Mouse (Mus musculus) embryo, embryonic 10.5 days (tissue): ENCODE results near the gene Aebp2.
"Not testable (repeated sequence)": the region's sequence is repeated elsewhere in the genome, so short reads cannot be mapped to it uniquely, and the experiment has no call there.

ENCODE experiments used
- DNase-seq: peaks from one replicate; pipeline ENCODE4 v3.0.0-alpha.2; 2015; ENCODE audit warnings: low spot score

The Aebp2 gene

DNA sequence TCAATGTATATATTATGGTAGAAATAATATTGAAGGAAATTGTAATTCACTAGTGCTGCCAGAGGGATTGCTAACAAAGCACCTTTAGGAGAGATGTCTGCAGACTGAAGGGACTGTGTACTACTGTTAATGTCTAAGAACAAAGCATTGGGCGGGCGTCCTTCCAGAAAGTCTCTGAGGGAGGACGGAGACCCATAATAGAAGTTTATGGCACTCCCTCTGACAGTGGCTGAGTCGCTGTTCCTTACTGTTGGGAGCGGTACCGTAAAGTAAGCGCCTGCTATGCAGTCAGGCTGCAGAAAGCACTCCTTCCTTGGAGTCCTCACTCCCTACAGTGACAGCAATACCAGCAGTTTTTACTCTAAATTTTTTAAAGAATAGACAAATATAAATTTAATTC, 29.5 kb downstream of the Aebp2 start:
- no peak for DNase-seq

DNA sequence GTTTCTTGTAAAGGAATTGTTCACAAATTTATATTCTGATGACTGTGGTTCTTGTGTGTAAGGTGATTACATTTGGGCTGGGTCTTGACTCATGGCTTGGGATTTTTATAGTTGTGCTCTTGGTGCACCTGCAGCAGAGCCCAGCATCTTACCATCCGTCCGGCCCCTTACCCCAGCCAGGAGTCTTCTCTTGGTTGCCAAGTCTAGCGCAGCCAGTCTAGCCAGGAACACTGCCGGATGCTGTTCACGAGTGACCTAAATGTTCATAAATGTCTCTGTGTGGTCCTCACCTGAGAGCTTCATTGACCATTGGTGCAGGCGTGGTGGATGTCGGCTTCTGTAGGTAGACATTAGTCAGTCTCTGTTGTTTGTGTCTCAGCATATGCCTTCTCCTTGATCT, 33.0 kb downstream of the Aebp2 start:
- DNase-seq, result no peak

DNA sequence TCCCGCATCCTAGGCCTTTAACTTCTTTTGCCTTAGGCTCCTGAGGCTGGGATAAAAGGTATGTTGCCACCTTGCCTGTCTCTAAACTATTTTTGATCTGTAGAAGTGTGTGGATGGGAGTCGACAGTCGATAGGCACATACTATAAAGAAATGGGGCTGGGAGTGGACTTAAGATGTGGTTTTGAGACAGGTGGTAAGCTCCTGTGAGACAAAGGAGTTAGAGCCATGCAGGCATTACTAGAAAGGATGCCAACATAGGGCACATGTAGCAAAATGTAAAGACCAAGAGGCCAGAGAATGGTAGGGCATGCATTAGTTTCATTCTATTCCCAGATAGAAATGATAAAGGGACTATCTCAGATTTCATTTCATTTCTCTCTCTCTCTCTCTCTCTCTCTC, 34.5 kb downstream of the Aebp2 start:
- no peak for DNase-seq

DNA sequence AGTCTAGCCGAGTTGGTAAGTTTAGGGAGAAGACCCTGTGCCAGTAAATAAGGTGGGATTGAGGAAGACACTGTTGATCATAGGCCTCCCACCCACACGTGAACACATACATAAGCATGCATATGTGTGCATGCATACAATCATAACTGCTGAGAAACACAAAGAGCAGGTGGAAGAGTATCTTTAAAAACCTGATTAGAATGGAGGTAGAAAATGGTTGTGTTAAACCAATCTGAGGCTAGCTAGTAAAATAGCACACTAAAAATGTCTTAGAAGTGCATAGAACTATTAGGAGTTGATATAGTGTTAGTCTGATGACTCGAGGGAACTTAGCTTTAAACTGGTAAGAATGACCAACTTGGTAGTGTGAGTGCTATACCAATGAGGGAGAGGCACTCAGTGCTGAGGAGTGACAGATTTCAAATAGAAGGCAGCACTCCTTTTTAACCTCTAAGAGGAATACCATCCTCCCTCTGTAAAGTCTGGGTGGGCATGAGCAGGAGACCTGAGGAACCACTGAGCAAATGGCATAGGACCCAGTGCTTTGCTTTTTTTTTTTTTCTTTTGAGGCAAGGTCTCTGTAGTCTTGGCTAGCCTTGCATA, 35.6 kb downstream of the Aebp2 start:
- no peak for DNase-seq

DNA sequence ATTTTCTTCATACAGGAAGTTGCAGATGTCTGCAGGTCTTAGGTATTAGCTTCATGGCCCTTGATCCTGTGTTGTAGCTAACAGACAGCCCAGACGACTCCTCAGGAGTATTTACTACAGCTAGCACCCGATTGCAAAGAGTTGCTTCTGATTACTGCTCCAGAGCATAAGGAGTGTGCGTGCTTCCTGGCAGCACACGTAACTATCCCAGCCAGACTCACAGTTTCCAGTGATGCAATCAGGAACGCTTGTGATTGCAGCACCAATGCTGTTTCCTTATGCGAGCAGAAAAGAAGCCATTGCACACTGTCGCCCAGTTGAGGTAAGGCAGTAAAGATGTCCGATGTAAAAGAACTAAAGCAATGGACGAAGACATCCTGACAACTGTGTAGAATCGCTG, 38.6 kb downstream of the Aebp2 start:
- DNase-seq, result no peak

DNA sequence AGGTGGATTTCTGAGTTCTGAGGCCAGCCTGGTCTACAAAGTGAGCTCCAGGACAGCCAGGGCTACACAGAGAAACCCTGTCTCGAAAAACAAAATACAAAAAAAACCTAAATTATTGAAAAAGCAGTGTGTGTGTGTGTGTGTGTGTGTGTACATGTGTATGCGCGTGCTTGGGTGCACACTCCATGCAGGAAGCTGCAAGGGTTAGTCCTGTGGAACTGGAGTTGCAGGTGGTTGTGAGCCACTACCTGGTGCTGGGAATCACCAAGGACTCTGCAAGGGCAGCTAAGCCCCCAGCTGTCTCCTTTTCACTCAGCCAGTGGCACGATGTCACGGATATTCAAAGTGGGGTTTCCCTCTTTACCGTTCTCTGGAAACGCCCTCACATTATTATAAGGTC, 39.3 kb downstream of the Aebp2 start:
- no peak for DNase-seq

DNA sequence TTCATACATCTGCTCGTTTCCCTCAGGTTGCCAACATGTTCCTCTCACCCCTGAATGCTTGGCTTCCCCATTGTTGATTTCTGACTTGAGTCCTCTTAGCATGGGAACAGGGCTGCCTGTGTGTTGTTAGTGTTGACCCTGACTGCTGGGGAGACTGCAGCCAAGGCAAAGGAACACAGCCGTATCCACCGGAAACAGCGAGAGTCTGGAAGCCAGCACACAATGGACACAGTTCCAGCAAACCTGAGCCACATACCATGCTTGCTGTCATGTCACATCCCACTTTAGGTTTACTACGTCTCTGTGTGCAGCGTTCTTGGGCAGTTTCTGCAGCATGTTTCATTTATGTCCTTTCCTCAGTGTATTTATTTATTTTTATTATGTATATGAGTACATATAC, 39.8 kb downstream of the Aebp2 start:
- DNase-seq, result no peak

DNA sequence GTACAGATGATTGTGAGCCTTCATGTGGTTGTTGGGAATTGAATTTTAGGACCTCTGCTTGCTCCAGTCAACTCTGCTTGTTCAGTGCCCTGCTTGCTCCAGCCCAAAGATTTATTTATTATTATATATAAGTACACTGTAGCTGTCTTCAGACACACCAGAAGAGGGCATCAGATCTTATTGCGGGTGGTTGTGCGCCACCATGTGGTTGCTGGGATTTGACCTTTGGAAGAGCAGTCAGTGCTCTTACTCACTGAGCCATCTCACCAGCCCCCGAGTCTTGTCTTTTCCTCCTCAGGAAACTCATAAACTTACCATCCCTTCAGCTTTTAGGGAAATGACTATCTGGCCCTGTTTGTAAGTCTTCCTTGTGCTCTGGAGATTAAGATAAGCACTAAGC, 40.2 kb downstream of the Aebp2 start:
- not testable (repeated sequence) for DNase-seq

DNA sequence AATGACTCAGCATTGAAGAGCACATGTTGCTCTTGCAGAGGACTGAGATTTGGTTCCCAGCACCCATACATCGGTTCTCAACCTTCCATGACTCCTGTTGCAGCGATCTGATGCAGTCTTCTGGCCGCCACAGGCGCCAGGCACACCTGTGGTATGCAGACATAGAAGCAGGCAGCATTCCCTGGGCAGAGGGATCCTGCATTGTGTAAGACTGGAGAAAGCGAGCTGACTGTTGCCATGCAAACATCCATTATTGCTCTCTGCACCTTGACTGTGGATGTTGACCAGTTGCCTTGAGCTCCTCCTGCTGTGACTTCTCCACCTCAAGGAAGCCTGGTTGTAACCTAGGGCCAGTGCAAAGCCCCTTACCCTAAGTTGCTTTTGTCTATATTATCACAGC, 42.1 kb downstream of the Aebp2 start:
- DNase-seq, result no peak

DNA sequence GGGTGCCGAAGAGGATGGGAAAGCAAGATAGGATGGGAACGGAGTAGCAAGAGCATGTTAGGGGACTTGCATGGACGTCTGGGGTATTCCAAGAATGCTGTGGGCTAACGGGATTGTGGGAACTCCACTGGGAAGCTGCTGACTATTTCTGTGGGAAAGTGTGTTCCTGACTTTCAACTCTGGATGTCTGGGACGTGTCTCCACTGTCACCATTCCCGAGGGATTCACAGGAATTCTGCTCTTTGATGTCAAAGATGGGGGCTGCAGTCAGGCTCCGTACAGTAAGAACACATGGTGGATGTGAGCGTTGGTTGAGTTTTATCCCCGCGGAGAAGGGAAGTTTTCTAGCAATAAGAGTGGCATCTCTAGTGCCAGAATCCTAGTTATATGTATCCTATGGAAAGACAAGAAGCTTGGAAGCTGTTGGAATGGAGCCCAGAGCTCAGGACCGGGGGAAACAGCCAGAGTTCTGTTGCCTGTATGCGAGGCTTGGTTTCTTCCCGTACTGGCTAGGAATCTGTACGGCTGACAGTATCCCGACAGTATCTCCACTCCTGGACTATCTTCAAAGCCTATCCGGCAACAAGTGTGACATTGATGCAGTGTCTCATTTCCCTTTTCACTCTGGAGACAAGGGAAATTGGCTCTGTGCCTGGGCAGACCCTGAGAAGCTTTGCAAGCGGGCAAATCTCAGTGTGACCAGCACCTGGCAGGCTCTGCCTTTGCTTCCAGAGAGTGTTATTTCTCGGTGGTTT, 44.2 kb downstream of the Aebp2 start:
- DNase-seq, result no peak

DNA sequence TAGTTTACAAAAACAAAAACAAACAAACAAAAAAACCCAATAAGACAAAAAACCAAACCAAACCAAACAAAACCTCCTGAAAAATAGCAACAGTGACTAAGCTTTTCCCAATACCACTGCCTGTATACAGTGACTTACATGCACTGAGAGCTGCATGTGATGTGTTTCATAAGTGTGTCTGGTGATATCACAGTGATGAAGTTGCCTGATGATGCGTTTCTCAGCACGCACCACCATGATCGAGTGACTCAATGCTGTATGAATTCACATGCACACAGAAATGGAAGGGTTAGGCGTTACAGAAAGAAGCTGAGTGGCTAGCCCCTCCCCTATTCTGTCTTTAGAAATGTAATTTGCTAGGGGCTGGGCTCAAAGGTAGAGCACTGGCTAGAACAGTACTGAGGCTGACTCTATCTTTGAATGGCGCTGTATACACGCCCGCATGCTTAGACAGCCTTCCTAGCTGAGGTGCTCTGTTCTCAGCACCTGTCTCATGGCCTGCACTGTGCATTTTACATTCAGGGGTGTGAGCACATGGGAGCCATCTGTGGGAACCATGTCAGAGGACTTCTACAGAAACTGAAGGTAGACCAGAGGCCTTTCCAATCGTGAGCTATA, 44.9 kb downstream of the Aebp2 start:
- DNase-seq, result no peak

DNA sequence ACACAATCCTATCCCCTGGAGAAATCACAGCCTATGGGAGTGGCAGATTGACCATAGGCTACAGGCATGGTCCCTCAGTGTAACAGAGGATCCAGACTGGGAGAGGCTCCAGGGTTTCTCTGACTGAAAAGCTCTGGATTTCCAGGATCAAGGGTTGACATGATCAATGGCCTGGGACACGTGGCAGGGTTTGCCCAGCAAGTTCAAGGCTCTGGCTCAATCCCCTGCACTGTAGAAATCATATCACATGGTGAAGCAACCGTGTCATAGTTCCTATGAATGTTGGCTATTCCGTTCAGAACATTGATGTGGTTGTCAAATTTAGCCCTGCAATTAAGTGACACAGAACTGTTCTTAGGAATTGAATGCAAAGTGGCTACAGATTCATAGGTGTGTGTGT, 52.0 kb downstream of the Aebp2 start:
- DNase-seq, result no peak

DNA sequence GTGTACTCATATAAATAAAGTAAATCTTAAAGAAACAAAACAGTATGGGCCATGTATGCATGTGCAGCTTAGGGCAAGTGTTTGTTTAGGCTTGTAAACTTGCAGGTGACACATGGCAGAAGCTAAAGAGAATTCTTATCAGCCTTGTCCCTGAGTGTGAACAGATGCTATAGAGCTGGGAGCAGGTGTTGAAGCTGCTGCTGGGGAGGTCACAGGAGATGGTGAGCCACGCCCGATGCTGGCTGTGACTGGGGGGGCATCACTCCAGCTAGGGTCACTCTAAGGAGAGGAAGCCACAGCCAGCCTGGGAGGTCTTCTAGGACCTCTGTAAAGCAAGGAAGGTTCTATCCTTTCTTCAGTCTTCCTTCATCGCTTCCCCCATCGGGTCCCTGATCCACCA, 53.6 kb downstream of the Aebp2 start:
- DNase-seq, result no peak

DNA sequence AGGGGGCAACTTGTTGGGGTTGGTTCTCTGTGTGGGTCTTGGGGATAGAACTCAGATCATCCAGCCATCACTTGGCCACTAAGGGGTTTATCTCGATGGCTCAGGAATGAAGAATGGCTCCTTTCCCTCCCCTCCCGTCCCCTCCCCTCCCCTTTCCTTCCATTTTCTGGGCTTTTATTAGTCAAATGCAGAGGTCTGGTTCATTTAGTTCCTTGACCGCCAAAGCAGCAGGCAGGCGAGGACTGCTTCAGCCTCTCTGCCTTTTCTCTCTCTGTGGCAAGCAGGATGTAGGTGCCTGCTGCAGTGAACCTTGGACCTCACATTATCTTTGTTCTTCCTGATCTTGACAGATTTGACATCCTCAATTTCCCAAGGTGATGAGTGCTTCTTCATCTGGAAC, 54.6 kb downstream of the Aebp2 start:
- DNase-seq, result no peak

DNA sequence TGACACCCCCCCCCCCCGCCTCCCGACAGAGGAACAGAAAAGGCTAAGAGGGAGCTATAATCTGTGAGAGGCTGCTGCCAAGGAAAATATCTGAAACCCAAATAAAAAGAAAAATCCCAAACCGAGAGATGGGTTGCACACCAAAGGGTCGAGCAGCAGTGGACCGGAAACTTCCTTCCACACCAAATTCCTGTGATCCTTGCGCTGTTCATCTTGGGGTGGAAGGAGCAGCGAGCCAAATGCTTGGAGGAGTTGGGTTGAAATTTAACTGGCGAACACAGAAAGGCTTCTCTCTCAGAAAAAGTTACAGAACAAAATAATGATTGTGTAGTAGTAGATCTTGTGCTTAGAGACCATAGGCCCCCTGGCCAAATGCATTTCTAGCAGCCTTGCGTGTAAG, 55.5 kb downstream of the Aebp2 start:
- DNase-seq, result no peak

DNA sequence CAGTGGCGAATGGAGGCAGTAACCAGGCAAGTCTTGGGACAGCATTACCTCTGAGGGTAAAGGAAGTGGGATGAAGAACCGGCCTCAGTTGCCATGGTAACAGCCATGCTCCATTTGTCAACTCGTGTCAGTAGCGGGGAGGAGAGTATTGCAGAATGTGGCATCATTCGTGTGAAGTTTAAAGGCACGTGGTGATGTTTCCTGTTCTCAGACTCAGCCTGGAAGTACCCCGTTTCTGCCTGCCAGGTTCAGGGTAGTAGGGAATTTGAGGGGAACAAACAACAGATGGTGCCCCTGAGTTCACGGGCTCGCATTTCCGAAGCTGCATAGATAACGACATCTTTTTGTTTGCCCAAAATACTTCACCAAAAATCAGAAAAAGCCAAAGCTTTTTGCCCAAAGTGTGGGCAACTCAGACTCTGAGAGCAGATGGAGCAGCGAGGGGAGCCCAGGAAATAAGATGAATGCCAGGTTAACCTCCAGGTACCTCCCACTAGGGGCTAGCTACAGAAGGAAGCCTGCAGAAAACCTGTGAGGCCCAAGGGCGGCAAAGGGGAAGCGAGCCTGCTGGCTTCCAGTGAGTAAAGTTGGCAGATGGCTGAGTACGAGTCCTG, 56.3 kb downstream of the Aebp2 start:
- peak; percentile 90 for DNase-seq

DNA sequence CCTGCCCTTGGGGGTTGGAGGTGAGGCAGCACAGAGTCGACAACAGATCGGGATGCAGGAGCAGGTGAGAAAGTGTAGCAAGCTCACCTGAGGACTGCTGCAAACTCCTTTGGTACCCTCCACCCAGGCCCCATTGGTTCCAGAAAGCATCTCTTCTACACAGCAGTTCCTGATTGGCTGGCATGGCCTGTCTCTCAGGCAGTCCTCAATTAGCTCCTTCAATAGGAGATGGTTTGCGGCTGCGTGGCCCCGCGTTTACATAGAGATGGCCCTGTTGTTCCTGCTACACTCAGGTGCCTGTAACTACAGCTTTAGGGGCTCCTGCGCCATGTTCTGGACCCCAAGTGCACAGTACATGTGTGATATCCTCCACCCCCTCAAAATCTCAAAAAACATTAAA, 58.2 kb downstream of the Aebp2 start:
- no peak for DNase-seq

DNA sequence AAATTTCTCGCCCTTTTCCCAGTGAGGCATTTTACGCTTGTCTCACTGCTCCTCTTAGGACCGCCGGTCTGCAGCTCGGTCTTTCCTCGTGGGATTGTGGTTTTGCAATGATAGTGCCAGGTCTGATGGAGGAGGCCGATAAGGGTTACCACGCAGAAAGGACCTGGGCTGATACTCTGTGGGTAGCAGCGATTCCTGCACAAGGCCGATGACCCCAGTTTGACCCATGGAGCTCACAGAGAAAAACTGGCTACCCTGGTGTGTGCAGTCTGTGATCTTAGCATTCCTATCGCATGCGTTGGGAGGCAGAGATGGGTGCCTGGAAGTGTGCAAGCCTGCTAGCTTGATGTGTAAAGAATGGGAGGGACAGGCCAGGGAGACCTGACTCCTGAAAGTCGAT, 60.4 kb downstream of the Aebp2 start:
- DNase-seq, result peak; percentile 54

DNA sequence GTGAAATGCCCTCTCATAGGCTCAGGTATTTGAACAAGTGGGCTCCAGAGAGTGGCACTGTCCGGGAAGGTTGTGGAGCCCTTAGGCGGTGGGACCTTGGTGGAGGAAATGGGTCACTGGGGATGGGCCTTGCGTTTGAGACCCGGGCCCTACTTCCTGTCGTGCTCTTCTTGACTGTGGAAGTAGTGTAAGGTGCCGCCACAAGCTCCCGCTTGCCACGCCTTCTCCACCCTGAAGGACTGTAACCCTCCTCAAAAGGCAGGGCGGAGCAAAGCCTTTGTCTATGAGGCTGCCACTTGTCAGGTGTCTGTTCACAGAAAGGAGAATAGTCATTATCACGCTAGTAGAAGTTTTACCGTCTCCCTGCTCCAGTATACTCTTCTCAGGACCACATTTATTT, 61.9 kb downstream of the Aebp2 start:
- no peak for DNase-seq

DNA sequence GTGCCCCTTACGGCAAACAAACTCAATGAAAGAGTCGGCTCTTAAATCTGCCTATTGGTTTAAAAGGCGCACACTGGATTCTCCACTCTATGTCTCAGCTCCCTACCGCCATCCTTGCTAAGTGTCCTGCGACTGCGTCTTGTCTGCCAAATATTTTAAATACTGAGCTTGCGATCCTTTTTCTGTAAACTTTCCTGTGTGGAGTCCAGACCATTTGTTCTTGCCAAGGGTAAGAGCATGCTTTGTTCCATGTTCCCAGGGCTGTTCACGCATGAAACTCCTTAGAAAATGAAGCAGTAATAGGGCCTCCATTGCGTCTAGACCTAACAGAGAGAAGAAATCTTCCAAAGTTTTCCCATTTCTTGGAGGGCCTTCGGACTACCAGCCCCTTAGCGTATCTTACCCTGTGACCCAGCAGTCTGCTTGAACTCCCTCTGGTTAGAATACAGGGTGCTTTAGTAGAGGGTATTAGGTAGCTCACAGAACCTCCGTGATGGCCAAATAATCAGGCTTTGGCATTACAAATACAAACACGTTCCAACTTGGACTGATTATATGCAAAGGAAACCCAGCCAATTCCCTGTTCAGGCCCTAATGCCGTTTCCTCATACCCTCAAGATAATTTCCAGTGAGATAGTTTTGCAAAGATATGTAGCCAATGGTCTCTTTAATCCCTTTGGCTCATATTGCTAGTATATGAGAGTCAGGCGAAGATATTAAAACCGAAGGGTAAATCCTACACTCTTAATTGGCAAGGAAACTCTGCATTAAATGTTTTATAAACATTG, 67.3 kb downstream of the Aebp2 start:
- DNase-seq, result no peak

DNA sequence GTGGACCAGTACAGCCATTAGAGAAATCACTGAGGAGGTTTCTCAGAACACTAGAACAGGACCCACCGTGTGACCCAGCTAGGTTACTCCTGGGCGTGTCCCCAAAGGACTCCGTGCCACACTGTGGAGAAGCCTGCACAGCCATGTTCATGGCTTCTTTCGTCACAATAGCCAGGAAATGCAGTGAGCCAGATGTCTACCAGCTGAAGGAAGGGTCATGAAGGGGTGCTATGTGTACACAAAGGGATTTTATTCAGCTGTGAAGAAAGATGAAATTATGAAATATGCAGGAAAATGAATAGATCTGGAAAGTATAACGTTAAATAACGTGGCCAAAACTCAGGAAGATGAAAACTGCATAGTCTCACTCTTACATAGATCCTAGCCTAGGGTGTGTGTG, 69.7 kb downstream of the Aebp2 start:
- no peak for DNase-seq

DNA sequence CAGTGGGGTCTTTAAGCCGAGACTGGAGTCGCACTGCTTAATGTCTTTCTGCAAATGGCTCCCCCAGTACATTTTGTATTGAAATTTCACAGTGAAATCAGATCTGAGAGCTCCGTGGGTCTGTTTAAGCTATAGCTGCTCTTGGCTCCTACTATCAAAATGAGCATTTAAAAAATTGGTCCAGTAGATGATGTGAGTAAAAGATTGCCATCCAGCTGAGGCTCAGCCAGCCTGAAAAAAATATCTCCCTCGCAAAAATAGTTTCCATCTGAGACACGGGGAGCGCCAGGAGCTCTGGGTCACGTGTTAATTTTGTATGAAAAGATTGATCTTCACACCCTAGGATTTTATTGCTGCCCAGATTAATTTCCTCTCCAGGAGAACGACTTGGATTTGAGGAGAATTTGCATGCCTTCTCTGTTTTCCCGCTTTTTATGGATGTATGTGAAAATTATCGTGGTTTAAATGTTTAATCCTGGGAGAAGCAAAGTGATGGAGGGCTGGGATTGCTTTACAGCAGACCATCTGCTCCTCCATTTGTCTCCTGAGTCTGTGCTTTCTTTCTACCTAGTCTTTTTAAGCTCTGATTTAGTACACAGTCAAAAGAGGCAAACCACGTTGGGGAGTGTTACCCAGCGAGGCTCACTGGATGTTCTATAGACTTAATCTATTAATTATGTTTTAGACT, 73.9 kb downstream of the Aebp2 start:
- DNase-seq, result no peak
